In the genomic region with DNA sequence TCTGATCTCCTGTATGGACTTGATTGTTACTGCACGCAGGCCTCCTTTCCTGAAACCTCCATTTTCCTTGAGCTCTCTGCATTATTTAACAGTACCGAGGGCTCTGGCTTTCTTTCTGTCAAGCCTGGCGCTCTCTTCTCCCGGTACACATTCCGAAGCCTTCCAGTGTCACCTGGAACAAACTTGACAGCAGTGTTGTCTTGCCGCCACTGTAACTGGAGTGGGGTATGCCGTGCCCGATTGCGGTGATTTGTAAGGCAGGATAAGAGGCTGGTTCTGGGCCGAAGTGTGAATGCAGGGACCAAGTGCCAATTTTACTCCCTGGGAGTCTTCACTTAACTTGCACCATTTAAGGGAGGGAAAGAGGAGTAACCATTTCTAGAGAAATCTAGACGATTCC, we compare ENCODE assay signal across 14 mouse cellular contexts.
DNase-seq lines count a peak whose midpoint lies in the region; ATAC-seq and TF ChIP-seq lines count a peak whose summit lies in the region.
"Had no signal": no experiment of that assay in that cellular context is flagged by ENCODE, and none has a peak within 500 bp of the region (broad histone marks: within the 10 kb centered on the region; RNA-seq: fewer than 3 reads in every experiment).

No protein-coding gene starts in this region.

- no peak for DNase-seq in heart, postnatal 25 days (ENCODE audit: low spot score)
- DNase-seq in lung, adult 18-20 months: no peak
- no peak for DNase-seq in hindbrain, postnatal 0 days (ENCODE audit: low spot score)
- DNase-seq: cerebellum, adult 11 months; left cerebral cortex, postnatal 4 days; lung, postnatal 10 days had no signal

- H3K9me3 ChIP-seq in heart, embryonic 14.5 days (ENCODE audit: control insufficient read depth, low read length): no peaks in the 10 kb centered on the region
- no peaks in the 10 kb centered on the region for H3K9me3 ChIP-seq in lung, embryonic 16.5 days (ENCODE audit: control insufficient read depth, low read length)
- H3K9me3 ChIP-seq in embryonic facial prominence, embryonic 15.5 days (replicated peaks): no peaks in the 10 kb centered on the region
- no peaks in the 10 kb centered on the region for H3K9me3 ChIP-seq in stomach, embryonic 15.5 days
- no peaks in the 10 kb centered on the region for H3K9me3 ChIP-seq in hindbrain, postnatal 0 days (ENCODE audit: low read length)
- H3K9me3 ChIP-seq: midbrain, embryonic 12.5 days had no signal

- peaks cover 32 to 68% of the 10 kb centered on the region in 2 experiments for H3K4me1 ChIP-seq in heart, embryonic 14.5 days (ENCODE audit: control insufficient read depth in 2 of 2, insufficient read depth in 2 of 2, low read length in 2 of 2)
- H3K4me1 ChIP-seq in lung, embryonic 16.5 days (replicated peaks; ENCODE audit: control insufficient read depth, insufficient read depth, low read length): peaks cover 43% of the 10 kb centered on the region
- peaks cover 46% of the 10 kb centered on the region for H3K4me1 ChIP-seq in embryonic facial prominence, embryonic 15.5 days
- peaks cover 32% of the 10 kb centered on the region for H3K4me1 ChIP-seq in stomach, embryonic 15.5 days
- H3K4me1 ChIP-seq in hindbrain, postnatal 0 days (ENCODE audit: insufficient read depth, low read length): peaks cover 5% of the 10 kb centered on the region

- no peak for TF ChIP-seq CTCF in hindbrain, postnatal 0 days (IDR thresholded peaks at IDR 0.05; ENCODE audit: low read depth)

- peak overlapping the region; percentile 56 for H3K9ac ChIP-seq in heart, embryonic 14.5 days (ENCODE audit: low read length)
- H3K9ac ChIP-seq in lung, embryonic 16.5 days (ENCODE audit: low read length): no peak overlapping the region
- H3K9ac ChIP-seq in embryonic facial prominence, embryonic 15.5 days: no peak overlapping the region
- no peak overlapping the region for H3K9ac ChIP-seq in stomach, embryonic 15.5 days
- H3K9ac ChIP-seq in hindbrain, postnatal 0 days (replicated peaks; ENCODE audit: low read length): no peak overlapping the region
- H3K9ac ChIP-seq: midbrain, embryonic 12.5 days had no signal

- ATAC-seq in heart, embryonic 14.5 days (ENCODE audit: insufficient number of reproducible peaks, insufficient read depth, low FRiP score, low read depth): no peak
- ATAC-seq in lung, embryonic 16.5 days (ENCODE audit: low read depth): no peak
- no peak; the same call in 1 of the 2 replicates for ATAC-seq in embryonic facial prominence, embryonic 15.5 days (ENCODE audit: insufficient number of reproducible peaks, low FRiP score, low TSS enrichment, low read depth)
- ATAC-seq in stomach, embryonic 15.5 days (ENCODE audit: insufficient read depth, low FRiP score, low read depth): no peak
- ATAC-seq in hindbrain, postnatal 0 days: no peak
- ATAC-seq: CD4-positive, CD25-positive, alpha-beta regulatory T cell, adult 4 months; hindbrain, embryonic 16.5 days had no signal

- H3K4me2 ChIP-seq in heart, embryonic 14.5 days (ENCODE audit: low read length): peak overlapping the region; percentile 45
- H3K4me2 ChIP-seq in lung, embryonic 16.5 days (ENCODE audit: low read depth, low read length): 0 out of 2 replicates have a peak overlapping the region, but pooled peaks have one; percentile 3
- H3K4me2 ChIP-seq in embryonic facial prominence, embryonic 15.5 days (replicated peaks): 0 out of 2 replicates have a peak overlapping the region, but pooled peaks have one; percentile 15
- no peak overlapping the region for H3K4me2 ChIP-seq in stomach, embryonic 15.5 days
- no peak overlapping the region for H3K4me2 ChIP-seq in hindbrain, postnatal 0 days (ENCODE audit: low read depth, low read length)
- H3K4me2 ChIP-seq: midbrain, embryonic 12.5 days had no signal

- H3K4me3 ChIP-seq in heart, embryonic 14.5 days (ENCODE audit: control insufficient read depth in 1 of 2, insufficient read depth in 1 of 2, low read depth in 1 of 2, low read length in 2 of 2): no peak overlapping the region
- no peak overlapping the region for H3K4me3 ChIP-seq in lung, embryonic 16.5 days (ENCODE audit: low read length)
- no peak overlapping the region for H3K4me3 ChIP-seq in embryonic facial prominence, embryonic 15.5 days (replicated peaks)
- H3K4me3 ChIP-seq in stomach, embryonic 15.5 days (replicated peaks): no peak overlapping the region
- no peak overlapping the region for H3K4me3 ChIP-seq in hindbrain, postnatal 0 days (ENCODE audit: low read length)
- H3K4me3 ChIP-seq: midbrain, embryonic 12.5 days had no signal

- H3K27me3 ChIP-seq in heart, embryonic 14.5 days (ENCODE audit: control insufficient read depth, insufficient read depth, low read length): no peaks in the 10 kb centered on the region
- no peaks in the 10 kb centered on the region for H3K27me3 ChIP-seq in lung, embryonic 16.5 days (ENCODE audit: control insufficient read depth, insufficient read depth, low read depth, low read length)
- H3K27me3 ChIP-seq in embryonic facial prominence, embryonic 15.5 days: no peaks in the 10 kb centered on the region
- no peaks in the 10 kb centered on the region for H3K27me3 ChIP-seq in stomach, embryonic 15.5 days (replicated peaks)
- no peaks in the 10 kb centered on the region for H3K27me3 ChIP-seq in hindbrain, postnatal 0 days (ENCODE audit: insufficient read depth, low read length)

- intact Hi-C loops in heart, postnatal 25 days (cut with DNase I): loop anchor here (5.0 kb wide), 1 partner anchor 76 kb away; the partner anchor contains the start of gene Mbnl2

- H3K36me3 ChIP-seq in heart, embryonic 14.5 days (ENCODE audit: control insufficient read depth, insufficient read depth, low read length): 0 out of 2 replicates have a peak, but pooled peaks cover 3% of the 10 kb centered on the region
- peaks cover 5% of the 10 kb centered on the region; the same call in 1 of the 2 replicates for H3K36me3 ChIP-seq in lung, embryonic 16.5 days (ENCODE audit: control insufficient read depth, insufficient read depth, low read length)
- peaks cover 20% of the 10 kb centered on the region for H3K36me3 ChIP-seq in embryonic facial prominence, embryonic 15.5 days
- no peaks in the 10 kb centered on the region for H3K36me3 ChIP-seq in stomach, embryonic 15.5 days
- no peaks in the 10 kb centered on the region for H3K36me3 ChIP-seq in hindbrain, postnatal 0 days (ENCODE audit: insufficient read depth, low read length)
- H3K36me3 ChIP-seq: midbrain, embryonic 12.5 days had no signal

- H3K27ac ChIP-seq in heart, embryonic 14.5 days (replicated peaks in 1 of 2; ENCODE audit: control insufficient read depth in 1 of 2, insufficient read depth in 1 of 2, low read depth in 2 of 2, low read length in 2 of 2): peak overlapping the region; percentile 80 to 84
- peak overlapping the region; percentile 47 for H3K27ac ChIP-seq in lung, embryonic 16.5 days (ENCODE audit: low read length)
- peak overlapping the region; percentile 83 for H3K27ac ChIP-seq in embryonic facial prominence, embryonic 15.5 days (replicated peaks)
- peak overlapping the region; percentile 41 for H3K27ac ChIP-seq in stomach, embryonic 15.5 days
- H3K27ac ChIP-seq in hindbrain, postnatal 0 days: no peak overlapping the region
- H3K27ac ChIP-seq: kidney, postnatal 0 days; midbrain, embryonic 12.5 days had no signal

- WGBS in heart, embryonic 14.5 days: 14% methylated on average over 11 of the region's 11 CpGs
- 25% methylated on average over 11 of the region's 11 CpGs for WGBS in lung, embryonic 16.5 days
- WGBS in embryonic facial prominence, embryonic 15.5 days: 27% methylated on average over 11 of the region's 11 CpGs
- 58% methylated on average over 11 of the region's 11 CpGs for WGBS in stomach, embryonic 15.5 days
- 74% methylated on average over 11 of the region's 11 CpGs for WGBS in hindbrain, postnatal 0 days

Comparison
In these comparisons a context has a peak if more than half of its experiments do, and no peak if none do; other contexts are left out.
1. H3K4me2 ChIP-seq: peak in heart, embryonic 14.5 days (single experiment), lung, embryonic 16.5 days (single experiment) and embryonic facial prominence, embryonic 15.5 days (single experiment); none in stomach, embryonic 15.5 days (single experiment) and hindbrain, postnatal 0 days (single experiment).